Mouse (Mus musculus) embryo, embryonic 11 days (tissue): ENCODE data around the gene Mapk10.

Source experiments
- DNase-seq: peaks from one replicate; pipeline ENCODE4 v3.0.0-alpha.2; 2015

Gene Mapk10

GRCm38 (mm10) chr5:103211101-103211848 is at the start of gene Mapk10:
TSS of gene Mapk10 (minus strand) at chr5:103211334.
- peak; percentile 94 for DNase-seq

DNA sequence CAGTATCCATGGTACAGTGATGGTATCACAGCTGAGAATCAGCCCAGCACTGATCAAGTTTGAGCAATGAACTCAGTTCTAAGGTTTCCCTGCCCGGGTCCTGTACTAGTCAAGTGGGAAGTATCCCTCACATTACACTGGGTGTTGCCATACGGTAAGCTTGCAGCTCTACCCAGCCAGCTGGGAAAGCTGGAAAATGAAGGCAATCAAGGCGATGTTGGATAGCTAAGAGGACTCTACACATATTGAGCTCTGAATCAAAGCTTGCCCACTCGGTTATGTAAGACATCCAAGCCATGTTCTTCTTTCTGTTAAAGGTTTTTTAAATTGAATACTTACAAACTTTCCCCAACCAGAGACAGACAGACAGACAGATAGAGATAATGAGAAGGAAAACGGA is 45.0 kb upstream of the Mapk10 start:
- no peak for DNase-seq

- no peak for DNase-seq
These were observed 31.3 kb upstream of the Mapk10 start for GRCm38 (mm10) chr5:103242430-103242829.

- no peak for DNase-seq
These were observed 20.7 kb upstream of the Mapk10 start for GRCm38 (mm10) chr5:103231822-103232221.

- no peak for DNase-seq
These were observed 19.2 kb upstream of the Mapk10 start for GRCm38 (mm10) chr5:103230334-103230733.

DNA sequence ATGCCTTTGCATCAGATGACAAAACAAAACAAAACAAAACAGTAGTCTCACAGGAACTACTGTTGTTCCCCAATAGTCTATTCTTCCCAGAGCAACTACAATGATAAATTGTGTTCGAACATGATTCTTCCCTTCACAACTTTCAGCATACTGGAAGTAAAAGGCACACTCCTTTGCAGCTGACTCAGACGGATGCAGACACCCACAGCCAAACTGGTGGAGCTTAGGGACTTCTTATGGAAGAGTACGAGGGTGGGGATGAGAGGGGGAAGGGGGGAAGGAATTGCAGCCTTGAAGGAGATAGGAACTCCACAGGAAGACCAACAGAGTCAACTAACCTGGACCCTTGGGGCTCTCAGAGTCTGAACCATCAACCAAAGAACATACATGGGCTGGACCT is 18.2 kb upstream of the Mapk10 start:
- DNase-seq, result no peak

DNA sequence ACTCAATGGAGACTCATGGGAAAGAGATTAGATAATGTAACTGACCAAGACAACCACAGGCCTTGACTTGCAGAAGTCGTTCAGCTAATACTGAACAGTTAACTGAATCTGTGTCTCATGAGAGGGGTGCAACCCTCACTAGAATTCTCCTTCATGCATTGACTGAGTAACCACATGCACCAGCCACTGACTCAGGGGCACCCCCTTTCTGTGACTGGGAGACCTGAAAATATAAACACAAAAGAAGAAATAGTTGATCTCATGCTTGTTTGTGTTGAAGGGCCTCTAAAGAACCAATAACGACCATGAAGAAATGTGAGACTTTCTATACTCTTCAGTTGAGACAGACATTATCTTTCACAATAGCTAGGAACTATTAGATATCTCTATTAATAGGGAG is 10.9 kb upstream of the Mapk10 start:
- no peak for DNase-seq

- peak; percentile 25 for DNase-seq
These were observed 490 bp downstream of the Mapk10 start for GRCm38 (mm10) chr5:103210644-103211043.

DNA sequence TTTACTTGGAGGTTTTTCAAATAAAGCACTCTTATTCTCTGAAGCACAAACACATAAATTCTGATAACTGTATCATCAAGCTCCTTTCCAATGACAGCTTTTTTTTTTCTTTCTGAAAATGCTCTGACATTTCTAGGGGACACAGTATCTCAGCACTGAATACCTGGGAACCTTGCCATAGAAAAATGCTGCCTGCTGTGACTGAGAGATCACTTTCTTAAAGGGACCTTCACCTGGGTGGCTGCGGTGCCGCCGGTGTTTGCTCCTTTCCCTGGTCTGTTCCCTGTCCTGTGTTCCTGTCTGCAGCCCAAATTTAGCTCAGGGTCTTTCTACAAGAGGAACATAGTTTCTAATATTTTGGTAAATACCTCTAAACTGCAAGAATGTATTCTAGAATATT is 1.1 kb downstream of the Mapk10 start:
- DNase-seq, result no peak

- DNase-seq, result no peak
These were observed 1.6 kb downstream of the Mapk10 start for GRCm38 (mm10) chr5:103209486-103209885.

DNA sequence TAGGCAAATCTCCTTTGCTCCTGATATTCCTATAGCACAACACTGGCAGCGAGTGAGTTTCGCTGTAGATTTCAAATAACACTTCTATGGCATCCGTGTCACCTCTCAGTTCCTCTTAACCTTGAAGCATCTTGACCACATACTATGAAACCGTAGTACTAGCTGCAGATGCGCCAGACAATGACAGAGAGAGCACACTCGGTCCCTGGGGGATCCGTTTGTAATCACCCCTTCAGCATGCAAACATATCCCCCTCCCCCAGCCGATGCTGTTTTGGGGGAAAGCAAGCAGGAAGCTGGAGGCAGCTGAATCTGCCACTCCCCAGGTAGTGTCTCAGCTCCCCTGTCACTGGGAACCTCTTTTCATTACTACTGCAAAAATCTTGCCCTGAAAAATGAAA is 2.3 kb downstream of the Mapk10 start:
- DNase-seq, result peak; percentile 12

DNA sequence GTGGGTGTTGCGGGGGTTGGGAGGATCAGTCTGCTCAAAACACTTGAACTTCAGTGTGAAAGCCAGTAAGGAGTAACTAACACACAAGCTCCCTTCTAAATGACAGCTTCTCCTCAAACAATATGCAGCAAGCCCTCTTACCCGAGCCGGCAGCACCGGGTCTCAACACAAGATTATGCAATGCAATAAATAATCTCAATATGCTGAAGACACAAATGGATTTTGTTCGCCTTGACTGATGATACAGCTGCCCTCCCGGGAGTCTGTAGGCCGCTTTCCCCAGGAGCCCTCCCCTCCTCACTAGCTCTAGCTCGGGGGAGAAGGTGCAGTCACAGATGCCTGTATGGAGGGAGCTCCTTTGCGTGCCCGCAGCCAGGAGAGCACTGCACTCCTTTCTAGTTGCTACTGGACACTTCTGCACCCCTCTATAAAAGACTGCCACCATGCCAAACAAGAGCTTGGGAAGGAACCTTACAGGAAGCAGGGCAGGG is 3.1 kb downstream of the Mapk10 start:
- DNase-seq, result no peak

DNA sequence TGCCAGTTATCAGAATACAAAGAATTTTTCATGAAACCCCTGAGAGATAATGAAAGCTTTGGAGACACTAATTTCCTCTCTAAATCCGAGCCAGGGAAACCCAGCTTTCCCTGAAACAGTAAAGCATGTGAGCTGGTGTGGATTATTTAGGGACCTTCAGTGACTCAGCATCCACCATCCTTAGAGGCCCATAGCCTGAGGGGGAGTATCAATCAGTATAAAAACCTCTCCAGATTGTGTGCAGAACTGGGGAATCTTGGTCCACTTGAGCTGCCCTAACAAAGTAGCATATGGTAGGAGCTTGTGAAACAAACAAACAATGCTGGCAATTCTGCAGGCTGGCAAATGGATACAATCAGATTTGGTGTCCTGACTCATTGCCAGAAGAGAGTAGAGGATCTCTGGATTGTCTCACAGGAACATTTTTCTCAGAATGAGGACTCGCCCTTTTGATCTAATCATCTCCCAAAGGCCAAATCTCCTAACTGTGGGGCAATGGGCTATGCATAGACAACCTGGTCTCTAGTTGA is 13.3 kb downstream of the Mapk10 start:
- DNase-seq, result no peak

- DNase-seq, result no peak
These were observed 16.6 kb downstream of the Mapk10 start for GRCm38 (mm10) chr5:103194549-103194948.

GRCm38 (mm10) chr5:103193700-103194099 is 17.4 kb downstream of the Mapk10 start:
- DNase-seq, result no peak

- DNase-seq, result peak; percentile 12
These were observed 19.6 kb downstream of the Mapk10 start for GRCm38 (mm10) chr5:103191577-103191976.

GRCm38 (mm10) chr5:103184256-103184655 is 26.9 kb downstream of the Mapk10 start:
- DNase-seq, result no peak

- DNase-seq, result no peak
These were observed 29.5 kb downstream of the Mapk10 start for GRCm38 (mm10) chr5:103181622-103182021.

DNA sequence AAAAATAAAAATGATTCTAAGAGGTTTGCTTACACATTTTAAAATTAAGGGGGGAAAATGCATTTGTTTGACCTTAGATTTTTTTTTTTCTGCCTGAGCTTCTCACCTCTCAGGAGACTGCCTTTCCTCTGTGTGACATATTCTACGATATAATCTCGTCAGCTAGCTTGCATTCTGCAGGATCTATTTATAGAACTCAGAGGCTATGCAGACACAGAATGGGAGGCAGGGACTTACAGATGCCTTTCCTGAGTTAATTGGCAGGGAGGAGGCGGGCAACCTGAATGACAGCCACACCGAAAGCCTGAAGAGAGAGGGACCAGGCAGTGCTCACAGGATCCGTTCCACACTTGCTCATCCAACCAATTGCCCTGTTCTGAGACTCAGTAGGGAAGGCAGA is 34.1 kb downstream of the Mapk10 start:
- peak; percentile 17 for DNase-seq

DNA sequence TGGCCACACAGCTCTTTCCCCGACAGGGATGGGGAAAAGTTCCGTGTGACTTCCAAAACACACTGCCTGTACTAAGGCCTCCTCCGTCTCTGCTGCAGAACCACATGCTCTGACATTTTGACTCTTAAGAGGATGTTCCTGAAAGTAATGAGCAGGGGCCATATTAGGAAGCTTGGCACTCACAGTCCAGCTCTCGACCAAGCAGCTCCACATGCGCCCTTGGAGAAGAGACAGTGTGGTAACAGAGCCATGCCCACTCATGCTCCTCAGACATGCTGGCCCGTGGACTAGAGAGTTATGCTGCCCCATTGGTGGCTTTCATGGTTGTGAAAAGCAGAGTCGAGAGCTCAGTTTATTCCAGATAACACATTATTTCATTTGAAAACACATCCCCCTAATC is 35.1 kb downstream of the Mapk10 start:
- DNase-seq, result no peak

GRCm38 (mm10) chr5:103174607-103175006 is 36.5 kb downstream of the Mapk10 start:
- no peak for DNase-seq

DNA sequence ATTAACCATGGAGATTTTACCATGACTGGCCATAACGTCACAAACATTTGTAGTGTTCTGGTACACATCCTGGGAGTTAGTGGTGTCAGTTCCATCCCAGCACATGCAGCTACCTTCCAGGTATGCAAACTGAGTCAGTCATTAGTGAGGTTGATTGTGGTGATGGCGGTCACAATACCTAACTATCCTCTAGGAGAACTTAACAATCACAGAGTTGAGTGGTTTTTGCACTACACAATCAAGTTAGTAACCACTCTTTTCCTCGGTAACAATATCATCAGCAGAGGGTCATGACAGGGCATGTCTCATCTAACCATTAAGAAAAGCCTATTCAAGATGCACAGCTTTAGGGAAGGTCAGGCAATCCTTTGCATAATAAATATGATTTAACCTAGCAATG is 39.9 kb downstream of the Mapk10 start:
- no peak for DNase-seq

DNA sequence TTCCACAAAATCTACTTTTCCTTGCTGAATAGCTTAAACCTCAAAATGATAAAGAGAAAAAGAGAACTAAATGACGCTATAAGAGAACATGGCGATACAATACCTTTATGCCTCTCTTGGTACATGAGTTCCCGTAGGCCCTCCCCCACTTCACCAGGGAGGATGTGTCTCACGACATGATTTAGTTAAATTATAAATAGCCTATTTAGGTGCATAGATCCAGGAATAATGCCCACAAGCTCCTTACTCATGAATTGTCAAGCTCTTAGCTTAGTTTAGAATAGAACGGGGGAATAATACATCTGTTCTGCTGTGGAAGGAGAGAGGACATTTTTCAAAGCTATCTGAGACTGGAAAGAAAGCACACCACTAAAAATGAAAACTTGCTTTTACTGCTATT is 43.8 kb downstream of the Mapk10 start:
- DNase-seq, result no peak

DNA sequence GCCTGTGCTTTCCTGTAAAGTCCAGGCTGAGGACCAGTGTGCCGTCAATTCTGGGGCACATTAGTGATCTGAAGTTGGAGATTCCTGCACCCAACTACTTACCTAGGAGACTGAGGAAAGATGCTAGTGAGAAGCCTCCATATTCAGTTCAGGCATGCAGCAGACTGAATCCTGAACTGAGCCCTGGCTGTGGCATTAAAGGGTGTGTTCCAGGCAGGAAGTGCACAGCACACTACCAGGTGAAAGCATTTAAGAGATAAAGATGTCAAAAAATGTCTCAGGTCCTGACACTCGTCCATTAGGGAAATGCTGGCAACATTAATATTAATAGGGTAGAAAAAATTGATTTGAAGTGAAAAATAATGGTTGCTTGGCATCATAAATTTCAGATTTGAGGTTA is 44.4 kb downstream of the Mapk10 start:
- no peak for DNase-seq

- DNase-seq, result no peak
These were observed 47.1 kb downstream of the Mapk10 start for GRCm38 (mm10) chr5:103164022-103164421.
